Mouse (Mus musculus): ENCODE data around the gene Serinc3.
"Not testable (repeated sequence)": the region's sequence is repeated elsewhere in the genome, so short reads cannot be mapped to it uniquely, and the experiment has no call there.

Serinc3 gene

DNA sequence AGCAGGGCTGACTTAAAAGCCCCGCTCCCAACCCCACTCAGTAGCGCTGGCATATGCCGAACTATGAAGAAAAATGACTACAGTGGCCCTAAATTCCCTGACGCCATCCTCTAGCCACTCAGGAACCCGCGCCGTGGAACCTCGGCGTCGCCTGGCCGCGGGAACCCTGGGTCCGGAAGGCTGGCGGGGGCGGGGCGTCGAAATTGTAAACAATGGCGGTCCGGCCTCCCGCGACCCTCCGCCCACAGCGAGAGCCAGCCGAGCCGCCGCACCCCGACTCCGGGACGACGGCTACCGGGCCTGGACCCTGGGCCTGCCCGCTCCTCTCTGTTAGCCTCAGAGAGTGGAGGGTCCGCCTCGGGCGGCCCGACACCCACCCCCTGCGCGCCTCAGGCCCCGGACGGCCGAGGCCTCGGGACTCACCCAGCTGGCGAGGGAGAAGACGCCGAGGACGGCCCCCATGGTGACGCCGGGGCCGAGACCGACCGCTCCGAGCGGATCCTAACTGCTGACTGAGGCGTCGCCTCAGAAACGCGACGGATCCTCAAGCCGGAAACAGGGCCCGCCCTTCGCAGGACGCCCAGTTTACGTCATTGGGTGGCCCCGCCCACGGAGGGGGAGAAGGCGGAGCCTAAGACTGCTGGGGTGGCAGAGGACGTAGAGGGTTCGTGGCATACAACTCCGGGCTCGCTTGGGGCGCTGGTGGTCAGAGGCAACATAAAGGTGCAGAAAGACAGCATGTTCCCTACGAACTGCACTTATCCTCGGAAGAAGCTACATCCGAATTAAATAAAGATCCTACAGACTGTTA lies at the start of gene Serinc3:
Gene Serinc3 (minus strand): TSS at position 557 of the 811 bp plus-strand sequence.
- peak; percentile 100 for DNase-seq (ENCODE audit: low spot score in 2 of 2)

DNA sequence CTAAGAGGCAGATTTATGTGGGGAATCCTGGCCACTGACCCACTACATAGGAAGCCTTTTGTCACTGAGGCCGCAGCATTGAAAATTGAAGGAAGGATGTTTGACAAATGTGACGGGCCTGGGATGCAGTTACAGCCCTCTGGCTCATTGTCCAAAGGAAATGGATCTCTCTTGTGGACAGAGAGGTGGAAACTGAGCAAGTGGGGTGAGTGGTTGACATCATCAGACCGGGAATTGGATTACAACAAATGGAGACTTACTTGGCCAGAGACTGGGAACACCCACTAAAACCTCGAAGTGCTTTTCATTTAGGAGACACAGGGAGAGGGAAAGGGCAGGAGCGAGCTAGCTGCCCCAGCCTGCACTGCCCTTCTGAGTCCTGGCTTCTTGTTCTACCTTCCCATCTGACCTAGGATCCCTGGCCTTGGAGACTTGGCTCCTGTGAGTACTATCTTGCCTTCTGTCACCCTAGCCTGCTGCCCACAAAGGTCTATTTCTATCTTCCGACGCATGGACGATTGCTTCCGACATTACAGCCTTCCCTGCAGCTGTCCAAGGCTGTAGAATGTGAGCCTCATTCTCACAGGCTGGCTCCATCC lies 48.9 kb upstream of the Serinc3 start:
- DNase-seq (ENCODE audit: low spot score in 2 of 2), result no peak

DNA sequence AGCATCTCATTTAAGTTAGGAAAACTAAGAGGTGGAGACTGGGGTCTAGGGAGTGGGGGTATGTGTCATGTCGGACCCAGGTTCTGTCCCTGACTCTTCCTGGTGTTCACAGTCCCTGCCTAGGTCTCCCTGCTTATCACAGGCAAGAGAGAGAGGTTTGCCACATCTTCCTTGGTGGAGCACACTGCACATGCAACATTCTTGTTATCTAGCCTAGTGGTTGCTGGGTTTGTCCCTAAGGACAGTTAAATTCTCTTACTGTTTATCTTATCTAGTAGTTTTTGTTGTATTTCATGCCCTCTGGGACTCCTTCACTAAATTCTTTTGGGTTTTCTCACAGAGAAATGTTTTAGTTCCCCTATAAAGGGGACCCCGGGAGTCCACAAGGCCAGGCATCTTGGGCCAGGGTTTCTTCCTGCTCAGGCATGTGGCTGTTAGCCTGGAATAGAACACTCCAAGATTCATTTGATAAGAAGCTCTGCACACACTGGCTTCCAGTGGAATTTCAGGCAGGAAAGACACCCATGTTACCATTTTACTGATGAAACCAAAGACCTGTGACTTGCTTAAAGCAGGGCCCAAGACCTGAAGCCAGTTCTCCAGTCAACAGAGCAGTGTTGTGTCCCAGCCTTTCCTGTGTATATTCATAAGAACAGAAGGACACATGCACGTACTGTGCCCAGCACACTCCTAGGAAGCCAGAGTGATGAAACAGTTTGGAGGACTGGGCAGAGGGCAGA lies 48.1 kb upstream of the Serinc3 start:
- DNase-seq (ENCODE audit: low spot score in 2 of 2), result no peak

DNA sequence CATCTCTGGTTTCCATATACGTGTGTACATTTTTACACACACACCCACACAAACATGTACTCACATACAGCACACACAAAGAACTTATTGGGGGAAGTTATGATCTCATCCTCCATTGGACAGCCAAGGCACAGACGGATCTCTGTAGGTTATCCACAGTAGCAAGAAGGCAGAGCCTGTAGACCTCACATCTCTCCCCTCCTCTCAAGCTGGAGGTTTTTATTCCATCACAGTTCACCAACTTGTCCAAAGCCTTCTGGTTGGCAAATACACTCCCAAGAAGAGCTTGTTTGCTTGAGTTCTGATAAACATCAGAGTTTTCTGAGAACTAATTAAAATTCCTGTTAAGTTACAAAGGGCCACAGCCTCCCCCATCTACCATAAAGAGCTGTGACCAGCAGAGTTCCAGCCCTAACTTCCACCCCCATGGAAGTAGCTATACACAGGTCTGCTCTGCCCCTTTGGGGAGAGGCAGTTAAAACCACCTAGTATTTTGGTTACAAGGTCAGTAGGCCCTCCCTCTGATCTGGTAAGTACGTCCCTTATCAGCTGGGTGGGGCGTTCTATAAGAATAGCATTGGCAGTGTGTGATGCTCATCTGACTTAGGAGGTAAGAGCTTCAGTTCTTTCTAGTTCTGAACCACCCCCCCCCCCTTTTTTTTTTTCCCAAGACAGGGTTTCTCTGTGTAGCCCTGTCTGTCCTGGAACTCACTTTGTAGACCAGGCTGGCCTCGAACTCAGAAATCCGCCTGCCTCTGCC lies 47.1 kb upstream of the Serinc3 start:
- DNase-seq (ENCODE audit: low spot score in 2 of 2), result no peak

DNA sequence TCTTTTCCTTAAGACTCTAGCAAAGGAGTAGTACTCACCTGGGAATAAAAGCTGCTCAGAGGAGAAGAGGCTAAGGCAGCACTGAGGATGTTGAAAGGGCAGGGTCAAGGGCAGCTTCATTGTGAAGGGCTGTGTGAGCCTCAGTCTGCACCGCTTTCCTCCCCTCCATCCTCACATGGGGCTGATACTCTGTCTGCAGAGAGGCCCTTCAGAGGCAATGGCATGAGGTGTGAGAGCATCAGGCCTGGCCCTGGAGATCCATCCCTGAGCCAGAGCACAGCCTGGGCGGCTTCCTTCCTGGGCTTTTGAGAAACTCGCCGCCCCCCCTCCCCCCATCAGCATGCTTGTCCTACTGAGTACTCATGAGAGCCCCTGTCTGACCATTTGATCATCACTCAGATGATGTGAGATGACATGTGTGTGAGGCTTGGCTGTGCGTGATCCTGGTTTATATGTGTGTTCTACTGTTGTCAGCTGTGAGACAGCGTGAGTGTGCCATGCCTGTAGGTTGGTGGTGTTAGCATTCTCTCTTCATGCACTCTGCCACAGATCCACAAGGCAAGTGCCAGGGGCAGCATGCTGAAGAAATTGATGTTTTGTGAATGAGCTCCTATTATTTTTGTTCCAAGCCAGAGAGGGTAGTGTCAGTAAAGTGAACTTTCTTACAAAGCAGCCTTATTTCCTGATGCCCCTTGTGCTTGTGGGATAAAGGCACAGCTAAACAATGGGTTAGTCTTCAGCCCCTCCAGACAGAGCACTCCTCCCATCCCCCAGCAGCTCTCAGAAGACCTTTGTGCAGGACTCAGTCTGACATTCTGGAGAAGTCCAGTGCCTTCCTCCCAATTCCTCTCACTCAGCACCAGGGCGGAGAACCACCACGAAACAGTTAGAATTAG lies 45.7 kb upstream of the Serinc3 start:
- DNase-seq (ENCODE audit: low spot score in 2 of 2), result no peak

DNA sequence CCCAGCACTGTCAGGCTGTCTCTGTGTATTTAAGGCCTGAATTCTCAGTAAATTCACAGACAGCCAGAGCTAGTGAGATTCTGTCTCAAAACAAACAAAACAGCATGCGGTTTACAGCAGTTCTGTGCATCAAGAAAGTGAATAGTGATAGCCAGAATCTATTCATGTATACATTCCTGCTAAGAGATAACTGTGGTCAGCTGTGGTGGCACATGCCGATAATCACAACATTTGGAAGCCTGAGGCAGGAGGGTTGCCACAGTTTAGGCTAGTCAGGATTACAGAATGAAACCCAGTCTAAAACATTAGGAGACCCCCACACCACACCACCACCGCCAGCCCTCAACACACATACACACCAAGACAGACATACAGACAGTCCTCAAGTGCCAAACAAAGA lies 44.8 kb upstream of the Serinc3 start:
- no peak for DNase-seq (ENCODE audit: low spot score in 2 of 2)

DNA sequence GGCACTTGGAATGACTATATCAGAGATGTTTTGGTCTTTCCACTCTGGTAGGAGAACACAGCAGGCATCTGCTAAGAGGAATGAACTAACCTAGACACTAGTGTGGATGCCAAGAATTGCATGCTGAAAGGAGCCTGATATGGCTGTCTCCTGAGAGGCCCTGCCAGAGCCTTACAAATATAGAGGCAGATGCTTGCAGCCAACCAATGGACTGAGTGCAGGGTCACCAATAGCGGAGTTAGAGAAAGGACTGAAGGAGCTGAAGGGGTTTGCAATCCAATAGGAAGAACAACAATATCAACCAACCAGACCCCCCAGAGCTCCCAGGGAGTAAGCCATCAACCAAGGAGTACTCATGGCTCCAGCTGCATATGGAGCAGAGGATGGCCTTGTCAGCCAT lies 43.4 kb upstream of the Serinc3 start:
- DNase-seq (ENCODE audit: low spot score in 2 of 2), result not testable (repeated sequence)

DNA sequence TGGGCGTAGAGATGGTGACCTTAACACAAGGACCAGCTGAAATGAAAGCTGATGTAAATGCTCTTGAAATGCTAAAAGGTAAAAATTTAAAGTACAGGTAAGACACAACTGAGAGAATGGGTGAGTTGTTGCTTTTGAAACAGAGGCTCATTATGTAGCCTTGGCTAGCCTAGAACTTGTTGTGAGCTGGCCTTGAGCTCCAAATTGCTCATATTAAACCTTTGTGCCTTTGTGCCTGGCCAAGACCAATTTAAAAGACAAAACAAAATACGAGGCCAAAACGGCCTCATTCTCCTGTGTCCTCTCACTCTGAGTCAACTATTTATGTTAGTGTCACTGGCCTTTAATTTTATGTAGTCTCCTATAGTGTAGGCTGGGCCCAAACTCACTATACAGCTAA lies 42.0 kb upstream of the Serinc3 start:
- DNase-seq (ENCODE audit: low spot score in 2 of 2), result no peak

- no peak for DNase-seq (ENCODE audit: low spot score in 2 of 2)
Observed at GRCm38 (mm10) chr2:163686233-163686632, 41.3 kb upstream of the Serinc3 start.

GRCm38 (mm10) chr2:163685761-163686200 lies 40.9 kb upstream of the Serinc3 start:
- no peak for DNase-seq (ENCODE audit: low spot score in 2 of 2)

DNA sequence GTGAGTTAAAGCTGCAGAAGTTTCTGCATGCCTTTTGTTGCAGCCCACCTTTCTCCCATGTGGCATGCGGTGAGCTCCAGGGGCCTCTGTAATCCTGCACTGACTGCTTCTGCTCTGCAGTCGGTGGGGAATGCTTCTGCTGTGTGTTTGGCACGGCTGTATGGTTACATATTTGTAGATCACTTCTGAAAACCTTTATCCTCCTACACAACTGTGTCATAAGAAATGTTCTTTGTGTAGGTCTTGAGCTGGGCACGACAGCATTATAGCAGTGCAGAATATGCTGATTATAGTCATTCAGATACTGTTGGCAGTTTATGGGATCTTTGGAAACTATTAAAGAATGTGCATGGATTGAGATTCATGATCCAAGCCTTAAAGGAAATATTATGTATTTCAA lies 40.4 kb upstream of the Serinc3 start:
- no peak for DNase-seq (ENCODE audit: low spot score in 2 of 2)

- DNase-seq (ENCODE audit: low spot score in 2 of 2), result no peak
Observed at GRCm38 (mm10) chr2:163682344-163682743, 37.4 kb upstream of the Serinc3 start.

DNA sequence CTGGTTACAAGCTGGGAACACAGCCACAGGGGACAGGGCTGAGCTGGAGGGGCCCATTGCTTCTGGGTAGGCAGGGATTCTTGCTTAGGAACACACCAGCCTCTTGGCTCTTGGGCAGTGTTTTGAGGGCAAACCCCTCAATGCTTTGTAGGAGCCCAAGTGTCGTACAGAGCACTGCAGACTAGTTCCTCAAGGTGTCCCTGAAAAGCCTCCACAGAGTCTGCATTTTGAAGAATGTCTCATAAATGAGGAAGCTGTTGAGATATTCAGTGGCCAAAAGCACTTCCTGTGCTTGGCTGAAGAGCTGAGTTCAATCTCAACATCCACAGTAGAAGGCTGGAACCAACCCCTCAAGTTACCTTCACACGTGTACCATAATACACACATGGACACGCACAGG lies 31.8 kb upstream of the Serinc3 start:
- peak in 1 of 2 experiments; percentile 41 for DNase-seq (ENCODE audit: low spot score in 2 of 2)

GRCm38 (mm10) chr2:163676321-163676720 lies 31.4 kb upstream of the Serinc3 start:
- no peak for DNase-seq (ENCODE audit: low spot score in 2 of 2)

DNA sequence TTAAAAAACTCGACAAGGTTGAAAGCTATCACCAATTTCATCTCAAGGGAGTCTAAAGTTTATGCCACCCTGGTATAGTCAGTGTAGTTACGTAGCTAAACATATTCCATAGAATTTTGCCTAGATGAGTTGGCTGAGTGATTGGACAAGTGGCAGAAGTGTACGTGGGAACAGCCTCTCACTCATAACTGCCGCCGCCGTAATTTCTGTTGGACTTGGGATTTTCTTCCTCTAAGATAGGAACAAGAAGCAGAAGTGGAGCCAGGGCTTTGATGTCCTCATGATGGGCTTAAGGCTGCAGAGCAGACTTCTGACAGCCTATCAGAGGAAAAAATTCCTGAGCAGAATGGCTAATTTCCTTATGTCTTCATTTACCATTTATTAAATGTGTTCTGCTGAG lies 30.7 kb upstream of the Serinc3 start:
- no peak for DNase-seq (ENCODE audit: low spot score in 2 of 2)

GRCm38 (mm10) chr2:163675144-163675619 lies 30.3 kb upstream of the Serinc3 start:
- DNase-seq (ENCODE audit: low spot score in 2 of 2), result no peak

DNA sequence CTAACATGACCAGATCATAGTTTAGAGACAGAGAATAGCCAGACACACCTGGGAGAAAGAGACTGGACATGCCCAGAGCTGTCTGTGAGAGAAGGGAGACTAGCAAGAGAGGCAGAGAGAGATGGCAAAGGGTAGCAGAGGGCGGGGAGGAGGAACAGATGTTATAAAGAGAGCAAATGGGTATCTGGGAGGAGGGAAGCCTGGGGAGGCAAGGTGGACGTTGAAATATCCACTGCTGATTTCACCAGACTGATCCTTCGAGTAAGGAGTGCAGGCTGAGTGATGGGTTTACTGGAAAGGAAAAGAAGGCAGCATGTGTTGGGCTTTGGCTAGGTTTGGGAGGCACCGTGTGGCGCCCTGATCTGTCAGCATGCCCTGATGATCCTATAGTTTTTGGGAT lies 29.5 kb upstream of the Serinc3 start:
- DNase-seq (ENCODE audit: low spot score in 2 of 2), result no peak

DNA sequence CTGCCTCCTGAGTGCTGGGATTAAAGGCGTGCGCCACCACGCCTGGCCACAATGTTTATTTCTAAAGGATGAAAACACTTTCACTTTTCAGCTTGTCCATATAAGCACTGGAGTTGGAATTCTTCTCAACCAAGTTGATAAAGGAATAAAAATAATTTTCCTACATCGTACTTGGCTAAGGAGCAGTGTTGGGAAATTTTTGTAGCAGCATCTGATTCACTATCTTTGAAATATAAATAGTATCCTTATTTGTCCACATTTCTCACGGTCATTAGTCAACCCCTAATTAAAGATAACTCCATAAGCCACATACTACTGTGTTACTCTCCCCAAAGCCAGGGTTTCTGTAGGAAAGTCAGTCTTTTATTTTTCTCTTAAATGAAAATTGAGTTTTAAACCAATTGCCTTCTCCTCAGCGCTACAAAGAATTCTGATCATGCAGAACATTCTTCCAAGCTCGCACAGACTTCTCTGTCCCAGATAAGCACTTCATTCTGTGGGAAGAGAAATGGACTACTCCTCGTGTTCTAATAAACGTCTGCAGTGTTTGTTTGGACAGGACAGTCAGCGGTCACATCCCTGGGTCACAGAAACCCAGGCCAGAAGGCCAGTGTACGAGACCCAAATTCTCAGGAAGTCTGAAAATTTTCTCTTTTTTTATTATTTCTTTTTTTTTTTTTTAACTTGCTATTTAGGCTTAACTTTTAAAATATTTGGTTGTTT lies 26.1 kb upstream of the Serinc3 start:
- DNase-seq (ENCODE audit: low spot score in 2 of 2), result no peak

DNA sequence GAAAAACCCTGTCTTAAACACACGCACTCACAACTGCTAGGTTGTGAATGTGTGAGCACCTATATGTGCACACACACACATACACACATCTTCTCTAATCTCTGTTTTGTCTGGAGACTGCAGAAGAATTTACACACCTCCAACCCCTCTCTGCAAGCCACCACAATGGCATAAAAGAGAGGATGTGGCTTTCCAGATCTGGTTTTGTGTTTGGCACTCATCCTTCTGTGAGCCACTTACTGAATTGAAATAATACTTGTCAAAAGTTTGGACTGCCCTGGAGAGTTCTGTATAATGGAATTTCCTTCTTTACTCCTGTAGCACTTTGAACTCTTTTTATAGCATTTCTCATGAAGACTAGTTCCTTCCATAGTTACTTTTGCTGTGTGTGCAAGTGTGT lies 22.1 kb upstream of the Serinc3 start:
- no peak for DNase-seq (ENCODE audit: low spot score in 2 of 2)

GRCm38 (mm10) chr2:163663930-163664329 lies 19.0 kb upstream of the Serinc3 start:
- DNase-seq (ENCODE audit: low spot score in 2 of 2), result no peak

Data from natural killer cell, adult 2 months (primary cell).